Mouse (Mus musculus) ES-E14 (cell line): ENCODE measurements around the gene Clrn1. TPM values are rescaled to one million over a fixed set of nuclear protein-coding genes. Genes with fewer than 3 reads are reported as not detected.

ENCODE experiments used
- DNase-seq: peaks from one replicate; pipeline ENCODE4 v3.0.0-alpha.2; 2013; ENCODE audit warnings: low read depth, low spot score
- H3K27ac ChIP-seq: 2 replicates; pipeline ENCODE4 v1.5.1; 2012; ENCODE audit warnings: low read depth, mild to moderate bottlenecking, low read length, moderate library complexity, mixed read lengths; ENCODE audit not compliant: poor library complexity, insufficient read depth, severe bottlenecking
- H3K36me3 ChIP-seq: 2 replicates; pipeline ENCODE4 v1.6.1; 2012; ENCODE audit warnings: mild to moderate bottlenecking, low read length, moderate library complexity, mixed read lengths; ENCODE audit not compliant: control insufficient read depth, poor library complexity, insufficient read depth, severe bottlenecking
- H3K4me1 ChIP-seq, 2 experiments: fragments of 150-350 bp in 1 of 2; sonication (generic) in 1 of 2; 2 replicates each; pipeline ENCODE4 v1.6.1; 2012; ENCODE audit warnings: low read length in 2 of 2, mild to moderate bottlenecking in 1 of 2, mixed read lengths in 1 of 2; ENCODE audit not compliant: control insufficient read depth in 2 of 2, insufficient read depth in 2 of 2, poor library complexity in 1 of 2
- H3K4me3 ChIP-seq, 2 experiments: fragments of 150-350 bp in 1 of 2; sonication (generic) in 1 of 2; 2 replicates each; pipeline ENCODE4 v1.5.1; 2012; ENCODE audit warnings: low read length in 2 of 2, low read depth in 1 of 2, mild to moderate bottlenecking in 1 of 2, mixed read lengths in 1 of 2; ENCODE audit not compliant: insufficient read depth in 1 of 2, poor library complexity in 1 of 2, severe bottlenecking in 1 of 2
- H3K9ac ChIP-seq: 2 replicates; pipeline ENCODE4 v1.6.1; 2012; ENCODE audit warnings: low read depth, mild to moderate bottlenecking, low read length, mixed read lengths; ENCODE audit not compliant: poor library complexity, insufficient read depth, severe bottlenecking
- H3K9me3 ChIP-seq: fragments of 150-350 bp; sonication (generic); 2 replicates; pipeline ENCODE4 v1.6.1; 2012; ENCODE audit warnings: low read depth, mild to moderate bottlenecking, low read length; ENCODE audit not compliant: control insufficient read depth, insufficient read depth
- CHD2 ChIP-seq: IDR thresholded peaks from 2 replicates; pipeline ENCODE4 v1.6.1; 2014; ENCODE audit warnings: mild to moderate bottlenecking, low read depth, low read length, inconsistent platforms
- HCFC1 ChIP-seq: IDR thresholded peaks from 2 replicates; pipeline ENCODE4 v1.6.1; 2012; ENCODE audit warnings: low read length, inconsistent platforms, borderline replicate concordance; ENCODE audit not compliant: insufficient read depth
- MAFK ChIP-seq: IDR thresholded peaks from 2 replicates; pipeline ENCODE4 v1.6.1; 2014; ENCODE audit warnings: mild to moderate bottlenecking, low read depth, low read length, inconsistent platforms; ENCODE audit not compliant: insufficient read depth
- ZC3H11A ChIP-seq: IDR thresholded peaks from 2 replicates; pipeline ENCODE4 v1.6.1; 2012; ENCODE audit warnings: low read depth, mild to moderate bottlenecking, inconsistent platforms, low read length, borderline replicate concordance
- ZNF384 ChIP-seq: IDR thresholded peaks from 2 replicates; pipeline ENCODE4 v1.6.1; 2012; ENCODE audit warnings: low read depth, low read length, inconsistent platforms
- in situ Hi-C, 2 experiments: fragments of 600-800 bp; cut with MboI; formaldehyde crosslinking; loops; one replicate each; pipeline ENCODE4 v1.15.1; 2025; ENCODE audit warnings: low sequenced_read_pairs in 2 of 2, inconsistent platforms in 1 of 2; ENCODE audit not compliant: unreplicated experiment in 2 of 2
- total RNA-seq: library from RNA; depleted of rRNA; stranded (reverse); fragments of 300-350 nt; gene quantifications from 2 replicates; pipeline ENCODE4 v1.2.3, GENCODE M21; 2012

Clrn1 gene
- total RNA-seq, 1 experiment = 0.13 TPM

DNA sequence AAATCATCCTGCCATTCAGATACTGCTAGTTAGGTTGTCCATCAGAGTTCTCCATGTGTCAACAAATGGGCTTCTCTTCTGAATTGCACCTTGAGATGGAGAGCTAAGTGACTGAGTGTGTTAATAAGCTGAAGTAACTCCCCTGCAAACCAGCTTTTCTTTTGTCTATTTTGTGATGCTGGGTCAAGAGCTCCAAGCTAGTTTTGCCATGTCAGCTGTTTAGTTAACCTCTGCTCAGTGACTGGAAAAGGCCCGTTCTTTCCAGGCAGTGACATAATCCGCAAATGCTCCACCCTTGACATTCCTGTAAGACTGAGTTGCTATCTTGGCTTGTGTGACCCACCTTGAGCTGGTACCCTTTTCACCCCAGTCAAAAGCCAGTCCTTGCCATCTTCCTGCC is 22.2 kb downstream of the Clrn1 start:
- no peak for DNase-seq
- no peak for TF ChIP-seq CHD2
- TF ChIP-seq MAFK = peak; percentile 56; the same call in 1 of the 2 replicates
- Histone ChIP-seq H3K36me3 (no peaks in the 10 kb centered on the region), H3K9me3 (no peaks in the 10 kb centered on the region), H3K27ac (no peak overlapping the region), H3K9ac (no peak overlapping the region), H3K4me1 (no peaks in the 10 kb centered on the region), H3K4me3 (no peak overlapping the region)
- in situ Hi-C loops = no loop called here

DNA sequence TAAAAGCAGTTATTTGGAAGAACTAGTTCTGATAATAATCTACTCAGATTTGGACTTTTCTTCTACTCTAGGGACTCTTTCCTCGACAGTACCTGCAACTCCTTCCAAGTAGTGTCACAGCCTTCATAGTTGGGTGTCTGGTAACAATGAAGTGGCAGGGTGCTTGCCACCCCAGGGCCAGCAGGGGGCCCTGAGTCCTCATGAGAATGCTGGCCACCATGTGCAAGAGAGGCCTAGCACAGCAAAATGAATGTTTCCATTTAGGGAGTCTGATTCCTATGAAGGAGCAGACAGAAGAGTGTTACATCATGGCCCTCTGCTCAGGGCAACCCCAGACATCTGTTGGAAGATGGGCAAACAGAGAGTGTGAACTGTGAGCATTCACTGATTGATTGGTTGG is 41.7 kb downstream of the Clrn1 start:
- H3K9ac ChIP-seq = no peak overlapping the region
- H3K4me3 ChIP-seq = no peak overlapping the region
- H3K9me3 ChIP-seq = no peaks in the 10 kb centered on the region
- no peaks in the 10 kb centered on the region for H3K4me1 ChIP-seq
- no peak for DNase-seq
- H3K36me3 ChIP-seq = no peaks in the 10 kb centered on the region
- H3K27ac ChIP-seq = no peak overlapping the region
- TF ChIP-seq HCFC1 (no peak), ZNF384 (no peak), CHD2 (no peak), MAFK (no peak), ZC3H11A (no peak)
- in situ Hi-C loops = no loop called here

DNA sequence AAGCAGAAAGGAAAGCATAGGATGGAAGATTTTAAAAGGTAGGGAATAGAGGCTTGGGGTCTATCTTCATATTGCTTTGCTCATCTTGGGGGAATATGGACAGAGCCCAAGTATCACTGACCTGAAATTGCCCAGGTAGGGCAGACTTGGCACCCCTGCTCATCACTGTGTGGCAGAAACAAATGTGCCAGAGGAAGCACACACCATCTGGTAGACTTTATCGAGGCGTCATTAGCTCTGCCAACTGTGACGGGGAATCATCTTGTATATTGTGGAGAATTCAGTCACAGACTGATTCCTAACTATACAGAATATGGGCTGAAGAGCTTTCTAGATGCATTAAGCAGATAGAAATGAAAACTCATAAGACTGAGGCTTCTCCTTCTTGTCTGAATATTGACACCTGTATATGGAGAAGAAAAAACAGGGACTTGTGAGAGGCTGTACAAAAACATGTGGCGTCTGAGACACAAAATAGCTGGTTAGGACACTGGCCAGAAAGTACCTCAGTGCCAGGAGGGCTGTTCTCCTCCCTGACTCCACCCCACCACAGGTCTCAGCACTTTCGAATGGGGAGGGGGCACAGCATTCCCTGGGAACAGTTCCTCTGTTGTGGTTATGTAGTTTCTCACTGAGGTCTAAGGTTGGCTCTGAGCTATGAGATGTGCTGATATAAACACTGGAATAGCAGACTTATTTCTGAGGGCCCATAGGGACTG is 51.5 kb downstream of the Clrn1 start:
- in situ Hi-C loops = no loop called here
- TF ChIP-seq MAFK (no peak), ZC3H11A (no peak)

DNA sequence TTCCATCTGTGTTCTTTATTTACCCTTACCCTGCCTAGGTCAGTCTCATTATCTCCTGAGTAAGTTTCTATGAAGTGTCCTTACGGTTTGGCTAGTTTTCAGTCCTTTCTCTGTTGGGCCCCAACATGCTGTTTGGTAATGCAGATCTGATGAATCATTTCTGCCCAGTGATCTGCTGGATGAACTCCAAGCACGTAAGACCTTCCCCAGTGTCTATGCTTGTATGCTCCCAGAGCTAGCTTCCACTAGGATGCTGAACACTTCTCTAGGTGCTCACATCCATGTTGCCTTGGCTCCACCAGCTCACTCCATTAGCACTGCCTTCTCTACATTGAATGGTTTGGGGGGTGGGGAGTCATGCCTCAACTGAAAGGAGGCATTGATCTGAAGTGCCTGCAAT is 52.3 kb downstream of the Clrn1 start:
- H3K4me3 ChIP-seq = no peak overlapping the region
- no peaks in the 10 kb centered on the region for H3K9me3 ChIP-seq
- no peak overlapping the region for H3K27ac ChIP-seq
- no peaks in the 10 kb centered on the region for H3K36me3 ChIP-seq
- no peaks in the 10 kb centered on the region for H3K4me1 ChIP-seq
- TF ChIP-seq ZC3H11A (no peak), ZNF384 (no peak), HCFC1 (no peak)
- H3K9ac ChIP-seq = no peak overlapping the region
- no peak for DNase-seq
- in situ Hi-C loops = no loop called here

More for the DNA sequence above, 51.5 kb downstream of the Clrn1 start:
- Histone ChIP-seq H3K27ac (no peak overlapping the region), H3K4me3 (no peak overlapping the region), H3K9ac (no peak overlapping the region), H3K4me1 (no peaks in the 10 kb centered on the region), H3K36me3 (no peaks in the 10 kb centered on the region), H3K9me3 (no peaks in the 10 kb centered on the region)
- no peak for DNase-seq

DNA sequence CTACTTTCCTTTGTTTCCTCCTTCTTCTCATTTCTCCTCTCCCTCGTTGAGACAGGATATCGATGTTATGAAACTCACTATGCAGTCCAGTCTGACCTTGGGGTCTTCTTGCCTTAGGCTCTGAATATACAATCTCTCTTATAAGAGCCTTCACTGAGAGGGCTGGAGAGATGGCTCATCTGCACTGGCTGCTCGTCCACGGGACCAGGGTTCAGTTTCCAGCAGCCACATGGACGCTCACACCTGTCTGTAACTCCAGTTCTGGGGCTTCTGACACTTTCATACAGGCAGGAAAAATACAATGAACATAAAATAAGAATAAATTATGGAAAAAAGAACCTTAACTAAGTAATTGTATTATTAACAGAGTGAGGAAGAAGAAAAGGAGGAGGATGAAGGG is 53.6 kb downstream of the Clrn1 start:
- TF ChIP-seq MAFK (no peak), ZNF384 (no peak), CHD2 (no peak), ZC3H11A (no peak), HCFC1 (no peak)
- H3K9ac ChIP-seq = no peak overlapping the region
- no peak overlapping the region for H3K4me3 ChIP-seq
- DNase-seq = no peak
- H3K27ac ChIP-seq = no peak overlapping the region
- in situ Hi-C loops = no loop called here
- H3K9me3 ChIP-seq = no peaks in the 10 kb centered on the region
- H3K36me3 ChIP-seq = no peaks in the 10 kb centered on the region
- no peaks in the 10 kb centered on the region for H3K4me1 ChIP-seq
